Mouse (Mus musculus) liver, postnatal 0 days (tissue): Measurements from ENCODE around the gene Cntn3.

Experiments used
- CTCF ChIP-seq: sonication (generic); IDR thresholded peaks from 2 replicates; pipeline ENCODE4 v1.5.1; 2016; ENCODE audit warnings: antibody characterized with exemption, low read depth
- EP300 ChIP-seq: IDR thresholded peaks from 2 replicates; pipeline ENCODE4 v1.6.1; 2016; ENCODE audit warnings: antibody characterized with exemption, low read depth, mild to moderate bottlenecking

DNA sequence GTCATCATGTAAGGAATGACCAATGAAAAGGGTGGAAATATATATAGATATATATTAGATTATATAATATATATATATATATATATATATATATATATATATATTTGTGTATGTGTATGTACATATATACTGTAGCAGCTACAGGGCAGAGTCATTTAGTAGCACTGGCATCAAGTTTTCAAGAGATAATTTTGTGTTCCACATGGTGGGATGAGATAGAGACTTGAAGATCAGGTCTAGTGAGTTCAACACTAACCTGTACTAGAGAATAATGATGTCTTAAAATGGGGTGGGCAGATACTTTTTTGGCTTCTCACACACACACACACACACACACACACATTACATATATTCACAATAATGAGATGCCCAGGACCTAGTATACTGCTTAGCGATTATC lies 7.7 kb downstream of the Cntn3 start:
- TF ChIP-seq CTCF: no peak
- peak; percentile 51; the same call in 1 of the 2 replicates for TF ChIP-seq EP300
